Comparison of ENCODE assay signal across 8 mouse cellular contexts in the genomic region with DNA sequence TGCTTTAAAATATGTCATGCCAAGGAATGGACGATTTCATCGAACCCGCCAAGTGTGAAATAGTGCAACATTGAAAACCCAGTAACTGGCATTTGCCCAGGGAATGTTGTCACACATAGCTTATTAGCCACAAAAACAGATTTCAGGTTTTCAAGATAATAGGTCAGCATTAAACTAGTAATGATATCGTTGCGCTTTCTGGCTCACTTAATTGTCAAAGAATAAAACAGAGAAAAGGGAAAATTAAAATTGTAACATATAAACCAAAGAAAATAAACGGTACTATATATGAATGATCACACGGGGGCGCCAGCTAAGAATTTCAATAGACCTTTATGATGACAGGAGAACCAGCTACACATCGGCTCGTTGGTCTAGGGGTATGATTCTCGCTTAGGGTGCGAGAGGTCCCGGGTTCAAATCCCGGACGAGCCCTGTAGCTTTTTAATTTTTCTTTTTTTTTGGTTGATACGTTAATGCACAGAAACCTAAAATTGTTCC. TPM values are rescaled to one million over a fixed set of nuclear protein-coding genes. Genes with fewer than 3 reads are reported as not detected.
DNase-seq lines count a peak whose midpoint lies in the region; ATAC-seq and TF ChIP-seq lines count a peak whose summit lies in the region.

No protein-coding gene starts in this region.

- peak; percentile 69 for ATAC-seq in forebrain, embryonic 13.5 days
- peak; percentile 74 for ATAC-seq in neural tube, embryonic 14.5 days (ENCODE audit: low read depth)

- H3K27ac ChIP-seq in forebrain, embryonic 13.5 days = no peak overlapping the region
- H3K27ac ChIP-seq in neural tube, embryonic 14.5 days (ENCODE audit: low read depth, low read length) = no peak overlapping the region; the same call in 1 of the 2 replicates

- peak; percentile 91 for DNase-seq in c-Kit-positive CD71-positive TER-119-positive erythroid progenitor cells, embryonic 14.5 days (ENCODE audit: low spot score)
- DNase-seq in heart, postnatal 25 days (ENCODE audit: low spot score) = peak; percentile 56
- peak; percentile 62 to 89 for DNase-seq in layer of hippocampus, adult 18-20 months (ENCODE audit: low spot score in 2 of 2)
- peak; percentile 68 to 76 for DNase-seq in lung, adult 18-20 months
- peak; percentile 80 for DNase-seq in testis, postnatal 10 days (ENCODE audit: low spot score)

- peak overlapping the region; percentile 60 for H3K4me2 ChIP-seq in forebrain, embryonic 13.5 days
- H3K4me2 ChIP-seq in neural tube, embryonic 14.5 days (ENCODE audit: low read depth, low read length) = peak overlapping the region; percentile 38

- H3K9me3 ChIP-seq in E14TG2a.4 (ENCODE audit: low read length) = no peaks in the 10 kb centered on the region
- H3K9me3 ChIP-seq in forebrain, embryonic 13.5 days (replicated peaks) = no peaks in the 10 kb centered on the region
- H3K9me3 ChIP-seq in neural tube, embryonic 14.5 days (ENCODE audit: control insufficient read depth, low read length) = no peaks in the 10 kb centered on the region

- H3K9ac ChIP-seq in forebrain, embryonic 13.5 days = no peak overlapping the region
- no peak overlapping the region for H3K9ac ChIP-seq in neural tube, embryonic 14.5 days (replicated peaks; ENCODE audit: low read depth, low read length)

- H3K27me3 ChIP-seq in E14TG2a.4 (ENCODE audit: insufficient read depth, low read length) = peaks cover 3% of the 10 kb centered on the region; the same call in 1 of the 2 replicates
- no peaks in the 10 kb centered on the region for H3K27me3 ChIP-seq in forebrain, embryonic 13.5 days
- no peaks in the 10 kb centered on the region for H3K27me3 ChIP-seq in neural tube, embryonic 14.5 days (ENCODE audit: control insufficient read depth, insufficient read depth, low read length)

- H3K4me1 ChIP-seq in E14TG2a.4 (replicated peaks; ENCODE audit: low read depth, low read length) = peaks cover 7% of the 10 kb centered on the region
- H3K4me1 ChIP-seq in forebrain, embryonic 13.5 days = no peaks in the 10 kb centered on the region
- H3K4me1 ChIP-seq in neural tube, embryonic 14.5 days (ENCODE audit: control insufficient read depth, insufficient read depth, low read length) = no peaks in the 10 kb centered on the region

- peak; percentile 50 for TF ChIP-seq CTCF in E14TG2a.4 (conservative IDR thresholded peaks at IDR 0.05; ENCODE audit: low read length)

- no peaks in the 10 kb centered on the region for H3K36me3 ChIP-seq in E14TG2a.4 (ENCODE audit: insufficient read depth, low read length)
- no peaks in the 10 kb centered on the region for H3K36me3 ChIP-seq in forebrain, embryonic 13.5 days (ENCODE audit: poor library complexity, severe bottlenecking)
- H3K36me3 ChIP-seq in neural tube, embryonic 14.5 days (ENCODE audit: control insufficient read depth, insufficient read depth, low read length) = no peaks in the 10 kb centered on the region

- H3K4me3 ChIP-seq in E14TG2a.4 (replicated peaks; ENCODE audit: low read length) = peak overlapping the region; percentile 93
- peak overlapping the region; percentile 78 for H3K4me3 ChIP-seq in forebrain, embryonic 13.5 days
- peak overlapping the region; percentile 82 for H3K4me3 ChIP-seq in neural tube, embryonic 14.5 days (ENCODE audit: low read depth, low read length)

- 6% methylated on average over 16 of the region's 16 CpGs for WGBS in forebrain, embryonic 13.5 days
- 4% methylated on average over 16 of the region's 16 CpGs for WGBS in neural tube, embryonic 14.5 days

- intact Hi-C loops in heart, postnatal 25 days (cut with DNase I) = loop anchor here (5.0 kb wide), 1 partner anchor 184 kb away; no protein-coding TSS in a partner anchor

RNA-seq across cellular contexts. Expression of a gene that starts 7.0 kb away (rescaled TPM):
- polyA plus RNA-seq in forebrain, embryonic 13.5 days (2015; fragmentation: Nextera tagmentation; extraction: Ambion mirVana) = 127 and 131 TPM in 2 replicates
- 10 to 100 TPM; 20.8 to 20.9 TPM for total RNA-seq in heart, postnatal 25 days (2021)
- total RNA-seq in layer of hippocampus, adult 18-20 months (2021) = 10 to 100 TPM; 28.4 to 31.0 TPM
- 155 and 182 TPM in 2 replicates for polyA plus RNA-seq in neural tube, embryonic 14.5 days (2014; fragmentation: Nextera tagmentation; extraction: Ambion mirVana)
